Mouse (Mus musculus) adrenal gland, adult (tissue): Measurements from ENCODE around the gene Dmtf1.

Source experiments
- DNase-seq, 2 experiments: peaks; one replicate each; pipeline ENCODE4 v3.0.0; 2022 to 2023; ENCODE audit warnings: low spot score in 1 of 2; ENCODE audit not compliant: inconsistent age in 2 of 2

The Dmtf1 gene

DNA sequence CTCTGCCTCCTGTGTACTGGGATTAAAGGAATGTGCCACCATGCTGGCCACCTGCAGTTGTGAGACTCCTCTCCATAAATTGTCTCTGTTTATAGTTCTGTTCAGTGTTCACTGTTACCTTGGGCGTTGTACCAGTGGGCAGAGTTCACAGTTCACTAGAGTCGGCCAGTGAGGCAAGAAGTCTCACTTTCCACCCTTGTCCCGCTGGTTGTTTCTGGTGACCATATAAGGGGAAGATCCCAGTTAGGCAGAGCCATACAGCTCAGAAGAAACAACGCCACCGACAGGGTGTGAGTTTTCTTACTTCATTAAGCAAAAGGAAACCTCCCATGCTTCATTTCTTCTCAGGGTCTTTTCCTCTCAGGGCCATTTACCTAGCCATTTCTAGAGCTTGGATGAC is 53.1 kb downstream of the Dmtf1 start:
- no peak for DNase-seq

DNA sequence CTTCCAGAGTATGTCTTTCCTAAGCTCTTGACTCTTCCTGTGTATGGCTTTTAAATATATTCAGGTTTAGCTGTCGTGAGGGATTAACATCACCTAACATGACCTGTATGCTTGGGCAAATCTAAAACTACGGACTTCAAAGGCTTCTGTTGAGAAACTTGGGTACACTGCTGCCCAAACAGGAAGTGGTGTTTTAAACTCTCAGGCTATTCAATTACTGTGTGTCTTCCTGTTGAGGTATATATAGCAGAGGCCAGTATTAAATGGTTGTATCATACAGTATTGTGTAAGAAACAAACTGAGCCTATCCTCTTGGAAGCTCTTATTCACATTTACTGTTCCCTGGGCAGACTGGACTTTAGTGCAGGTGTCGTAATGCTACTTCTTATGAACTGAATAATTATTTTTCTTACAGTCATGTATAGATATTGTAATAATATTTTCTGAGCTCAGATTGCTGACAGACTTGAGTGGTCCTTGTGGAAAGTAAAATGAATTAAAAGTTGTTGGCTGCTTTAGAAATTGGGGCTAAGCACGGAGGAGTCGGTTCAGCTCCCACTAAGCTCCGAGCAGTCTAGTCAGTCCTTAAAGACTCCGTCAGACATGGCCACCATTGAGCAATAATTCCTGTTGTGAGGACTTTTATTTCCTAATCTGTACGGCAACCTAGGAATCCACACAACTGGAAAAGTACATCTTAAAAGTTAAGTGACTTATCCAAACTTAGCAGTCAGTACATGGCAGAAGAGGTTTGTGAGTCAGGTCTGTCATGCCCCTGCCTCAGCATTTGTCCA is 54.1 kb downstream of the Dmtf1 start:
- DNase-seq, result peak in 1 of 2 experiments; percentile 48

DNA sequence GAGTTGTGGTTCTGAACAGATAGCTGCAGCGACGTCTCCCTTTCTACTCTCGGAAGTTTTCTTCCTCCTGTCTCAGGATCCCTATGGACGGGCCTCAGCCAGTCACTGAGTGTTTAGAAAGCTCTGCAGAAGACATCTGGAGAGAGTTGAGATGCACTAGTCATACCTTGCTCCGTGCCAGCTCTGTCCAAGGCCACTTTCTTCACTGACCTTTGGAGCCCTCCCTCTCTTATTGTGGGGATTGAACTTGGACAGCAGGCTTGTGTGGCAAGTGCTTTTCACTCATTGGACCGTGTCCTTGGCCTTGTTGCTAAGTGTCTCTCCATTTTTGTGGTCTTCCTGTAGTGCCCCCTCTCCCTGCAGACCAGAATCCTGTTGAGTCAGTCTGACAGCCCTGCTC is 54.8 kb downstream of the Dmtf1 start:
- DNase-seq, result peak; percentile 79 to 91

DNA sequence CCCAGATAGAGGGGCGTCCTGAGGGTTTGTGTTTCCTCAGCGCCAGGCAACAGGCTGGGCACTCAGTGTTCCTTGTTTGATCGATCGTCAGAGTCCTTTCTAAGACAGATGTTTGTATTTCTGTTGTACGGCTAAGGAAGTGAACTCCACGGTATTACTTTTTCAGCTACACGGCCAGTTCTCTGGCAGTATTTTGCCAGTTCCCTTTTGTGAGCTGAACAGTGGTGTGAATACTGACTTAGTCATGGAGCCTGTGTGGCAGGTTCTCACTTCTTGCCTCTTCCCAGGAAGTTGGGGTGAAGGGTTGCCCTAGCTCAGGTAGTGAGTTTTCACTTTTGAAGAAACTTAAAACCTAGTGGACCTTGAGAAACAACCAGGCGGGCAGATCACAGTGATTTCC is 57.6 kb downstream of the Dmtf1 start:
- peak in 1 of 2 experiments; percentile 38 for DNase-seq

GRCm38 (mm10) chr5:9102696-9103095 is 58.9 kb downstream of the Dmtf1 start:
- DNase-seq, result peak in 1 of 2 experiments; percentile 89

- peak; percentile 70 to 88 for DNase-seq
These were observed 60.5 kb downstream of the Dmtf1 start for GRCm38 (mm10) chr5:9100849-9101801.

DNA sequence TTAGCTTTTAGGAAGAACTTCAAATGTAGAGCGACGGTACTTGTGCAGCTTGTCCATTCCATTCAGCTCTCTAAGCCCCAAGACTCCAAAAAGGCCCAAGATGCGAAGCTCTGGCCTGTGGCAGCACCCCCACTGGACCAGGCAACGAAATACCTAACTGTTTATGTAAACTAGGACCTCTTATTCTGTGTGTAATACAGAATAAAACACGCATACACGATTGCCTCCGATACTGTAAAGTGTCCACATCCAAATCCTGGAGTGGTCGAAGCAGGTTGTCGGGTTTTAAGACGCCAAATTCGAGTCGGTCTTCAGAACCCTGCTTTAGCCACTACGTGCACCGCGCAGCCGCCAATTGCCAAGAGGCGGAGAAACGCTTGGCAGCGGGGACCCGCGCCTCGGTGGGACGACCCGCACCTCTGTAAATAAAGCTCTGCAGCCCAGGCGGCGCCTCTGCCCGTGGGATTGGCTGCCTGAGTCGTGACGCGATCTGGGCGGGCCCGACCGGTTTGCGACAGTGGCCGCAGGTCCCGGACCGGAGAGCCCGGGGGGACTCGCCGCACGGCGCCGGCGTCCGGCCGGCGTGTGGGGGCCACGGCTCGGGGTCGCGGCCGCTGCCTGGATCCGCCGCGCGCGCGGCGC is 61.2 kb downstream of the Dmtf1 start, which contains the start of gene Tmem243:
Tmem243 (plus strand) TSS at position 462 of the 642 bp plus-strand sequence.
- peak; percentile 96 to 98 for DNase-seq

DNA sequence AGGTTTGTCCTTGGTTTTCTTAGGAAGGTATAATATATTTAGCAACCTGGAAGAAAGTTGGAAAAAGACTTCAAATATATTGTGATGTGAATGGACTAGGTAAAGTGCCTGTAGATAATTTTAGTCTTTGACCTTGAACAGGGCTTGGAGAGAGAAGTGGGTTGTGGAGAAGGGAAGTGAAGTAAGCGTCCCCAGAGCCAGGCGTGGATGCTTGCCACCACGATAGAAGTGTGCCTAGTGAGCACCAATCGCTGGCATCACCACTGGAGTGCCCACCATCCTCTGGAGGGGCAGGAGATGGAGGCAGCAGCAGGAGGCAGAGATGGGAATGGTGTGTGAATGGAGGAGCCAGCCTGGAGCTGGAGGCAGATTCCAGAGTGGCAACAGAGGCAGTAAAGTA is 68.1 kb downstream of the Dmtf1 start:
- no peak for DNase-seq

DNA sequence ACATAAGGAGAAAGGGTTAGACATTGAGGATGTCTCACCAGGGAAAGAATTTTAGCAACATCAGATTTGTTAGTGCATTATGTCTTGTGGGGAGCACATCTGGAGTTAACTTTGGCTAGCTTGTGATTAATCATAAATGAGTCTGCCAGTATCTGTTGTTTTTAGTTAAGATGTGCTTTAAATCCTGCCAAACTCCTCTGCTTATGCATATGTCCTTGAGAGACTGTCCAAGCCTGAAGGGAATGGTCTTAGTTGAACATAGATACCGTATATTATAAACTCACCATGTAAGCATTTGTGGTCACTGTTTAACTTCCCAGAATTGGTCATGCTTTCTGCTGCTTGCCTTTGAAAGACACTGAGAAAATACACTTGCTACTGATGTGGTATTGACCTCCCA is 68.9 kb downstream of the Dmtf1 start:
- no peak for DNase-seq

GRCm38 (mm10) chr5:9090493-9091106 is 71.0 kb downstream of the Dmtf1 start:
- DNase-seq, result no peak

- DNase-seq, result no peak
These were observed 74.5 kb downstream of the Dmtf1 start for GRCm38 (mm10) chr5:9086924-9087719.

GRCm38 (mm10) chr5:9079773-9080501 is 81.6 kb downstream of the Dmtf1 start:
- no peak for DNase-seq

DNA sequence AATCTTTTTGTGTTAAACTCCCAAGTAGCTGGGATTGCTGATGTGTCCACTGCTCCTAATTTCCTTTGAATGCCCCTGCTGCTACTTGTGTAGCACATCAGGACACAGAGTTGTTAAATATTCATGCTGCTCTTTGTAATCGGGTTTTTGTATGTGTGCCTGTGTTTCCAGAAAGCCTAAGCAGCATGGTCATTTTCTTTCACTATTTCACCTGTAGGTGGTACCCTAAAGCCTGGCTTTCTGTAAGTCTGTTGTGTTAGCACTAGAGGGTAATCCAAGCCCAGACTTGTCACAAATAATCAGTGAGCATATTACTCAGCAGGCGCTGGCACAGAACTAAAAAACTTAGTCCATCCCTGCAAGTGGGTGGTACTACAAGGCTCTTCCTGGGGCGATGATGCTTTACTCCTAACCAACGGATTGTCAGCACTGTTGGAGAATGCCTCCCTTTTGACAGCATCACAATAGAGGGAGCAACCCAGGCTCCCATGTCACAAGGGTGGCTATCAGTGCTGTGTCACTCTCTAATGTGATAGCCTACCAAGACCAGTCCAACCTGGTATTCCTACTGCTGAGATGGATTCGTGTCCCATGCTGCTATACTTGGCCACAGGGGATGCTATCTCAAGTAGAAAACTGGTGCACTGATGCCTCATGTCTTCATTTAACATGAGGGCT is 88.3 kb downstream of the Dmtf1 start:
- peak; percentile 41 to 79 for DNase-seq

DNA sequence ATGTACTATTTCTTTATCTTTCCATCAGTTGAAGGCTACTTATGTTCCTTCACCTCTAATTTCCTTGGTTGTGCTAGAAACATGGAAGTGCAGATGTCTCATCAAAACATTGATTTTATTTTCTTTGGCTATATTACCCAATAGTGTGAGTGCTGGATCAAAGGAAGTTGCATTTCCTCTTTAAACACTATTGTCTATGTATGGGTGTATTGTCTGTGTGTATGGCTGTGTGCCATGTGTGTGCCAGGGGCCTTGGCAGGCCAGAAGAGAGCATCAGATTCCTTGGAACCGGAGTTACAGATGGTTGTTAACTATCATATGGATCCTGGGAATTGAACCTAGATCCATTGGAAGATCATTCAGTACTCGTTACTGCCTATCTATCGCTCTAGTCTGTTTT is 90.2 kb downstream of the Dmtf1 start:
- DNase-seq, result no peak

- no peak for DNase-seq
These were observed 91.9 kb downstream of the Dmtf1 start for GRCm38 (mm10) chr5:9069599-9070209.

GRCm38 (mm10) chr5:9068886-9069285 is 92.7 kb downstream of the Dmtf1 start:
- DNase-seq, result peak; percentile 86 to 91
